Mouse (Mus musculus): Measurements from ENCODE around the gene Gast.

GRCm38 (mm10) chr11:100379311-100379710, 45.1 kb downstream of the Gast start:
- no peak for TF ChIP-seq CTCF (IDR thresholded peaks at IDR 0.05; ENCODE audit: borderline replicate concordance, extremely low read depth, insufficient read depth, insufficient read length)
- TF ChIP-seq POLR2A (IDR thresholded peaks at IDR 0.05; ENCODE audit: borderline replicate concordance, extremely low read depth, insufficient read depth, insufficient read length, poor library complexity, severe bottlenecking), result no peak
